Mouse (Mus musculus): ENCODE measurements at regions not wholly inside any gene's neighbourhood (a gene's known extent, or its start where the extent isn't known, plus 50 kb on each side); places are given as distances from the start of the nearest gene placed in this dataset.

DNA sequence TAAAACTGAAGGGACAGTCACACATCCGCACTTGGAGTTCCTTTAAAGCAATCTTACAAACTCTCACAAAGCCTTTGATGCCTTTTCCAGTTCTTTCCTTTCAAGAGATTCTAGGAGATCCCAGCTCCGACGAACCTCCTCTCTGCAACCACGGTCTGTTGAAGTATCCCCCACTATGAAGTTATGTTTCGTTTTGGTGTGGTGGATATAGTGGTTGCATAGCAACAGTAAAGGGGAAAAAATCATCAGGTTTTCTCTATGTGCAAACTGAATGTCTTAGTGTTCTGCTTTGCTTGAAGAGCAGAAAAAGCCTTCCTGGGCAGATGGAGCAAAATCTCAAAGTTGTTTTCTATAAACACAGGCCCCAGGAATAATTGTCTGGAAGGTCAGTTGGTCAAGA lies 147.4 kb upstream of the Dlgap1 start:
- DNase-seq (ENCODE audit: low spot score in 2 of 2) = no peak

- DNase-seq (ENCODE audit: low spot score in 2 of 2) = no peak
These were observed 147.0 kb upstream of the Dlgap1 start for GRCm38 (mm10) chr17:69821901-69822300.

DNA sequence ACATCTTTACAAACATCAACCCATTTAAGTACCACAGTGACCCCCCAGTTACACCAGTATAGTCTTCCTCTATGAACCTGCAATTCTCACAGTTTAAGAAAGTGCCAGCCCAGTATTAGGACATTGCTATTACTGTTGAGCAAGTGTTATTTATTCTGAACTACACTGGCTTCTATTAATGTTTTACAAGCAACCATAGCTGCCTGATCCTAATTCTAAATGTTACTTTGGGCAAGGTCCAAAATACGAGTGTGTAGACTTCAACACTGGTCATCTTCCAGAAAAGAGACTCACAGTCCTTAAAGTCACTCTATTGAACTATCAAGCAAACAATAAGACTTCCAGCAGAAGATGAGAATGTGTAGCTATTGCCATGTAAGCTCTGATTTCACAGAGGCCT lies 146.0 kb upstream of the Dlgap1 start:
- no peak for DNase-seq (ENCODE audit: low spot score in 2 of 2)

- no peak for DNase-seq (ENCODE audit: low spot score in 2 of 2)
These were observed 127.6 kb upstream of the Dlgap1 start for GRCm38 (mm10) chr17:69841308-69841707.

- peak; percentile 4 to 22 for DNase-seq (ENCODE audit: low spot score in 2 of 2)
These were observed 120.6 kb upstream of the Dlgap1 start for GRCm38 (mm10) chr17:69848306-69848705.

DNA sequence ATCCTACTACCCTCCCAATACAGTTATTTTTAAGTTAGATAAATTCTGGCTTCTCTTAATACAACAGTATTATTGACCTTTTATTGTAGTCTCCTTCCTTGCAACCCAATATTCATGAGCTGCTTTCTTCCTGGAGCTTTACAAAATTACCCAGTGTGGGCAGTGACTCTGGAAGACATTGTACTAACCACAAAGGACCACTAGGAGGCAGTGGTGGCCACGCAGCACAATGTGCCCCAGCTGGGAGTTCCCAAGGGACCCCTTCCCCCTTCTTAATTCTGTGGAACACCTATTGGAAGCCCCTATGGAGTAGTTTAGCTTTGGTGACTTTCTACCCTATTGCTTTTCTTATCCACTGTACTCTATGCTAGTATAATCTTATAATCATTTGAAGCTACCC lies 118.8 kb upstream of the Dlgap1 start:
- no peak for DNase-seq (ENCODE audit: low spot score in 2 of 2)

GRCm38 (mm10) chr17:69879958-69880357 lies 88.9 kb upstream of the Dlgap1 start:
- peak in 1 of 2 experiments; percentile 28 for DNase-seq (ENCODE audit: low spot score in 2 of 2)

DNA sequence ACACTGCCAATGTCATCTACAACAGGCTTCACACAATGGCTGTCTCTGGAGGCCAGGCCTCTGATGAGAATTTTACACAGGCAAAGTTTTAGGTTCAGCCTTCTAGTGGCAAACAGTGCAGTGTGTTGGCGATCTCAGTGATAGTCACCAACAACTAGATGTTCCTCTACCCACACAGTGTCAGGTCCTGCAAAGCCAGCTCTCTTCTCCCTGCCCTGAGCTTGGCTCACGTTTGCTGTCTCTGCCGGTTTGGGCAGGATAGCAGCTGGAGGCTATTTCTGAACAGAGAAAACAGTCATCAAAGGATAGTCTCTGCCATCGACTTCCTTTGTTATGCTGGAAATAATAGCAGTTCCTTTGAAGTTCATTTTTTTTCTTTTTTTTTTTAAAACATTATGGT lies 74.9 kb upstream of the Dlgap1 start:
- no peak for DNase-seq (ENCODE audit: low spot score in 2 of 2)
